Mouse (Mus musculus) adrenal gland, adult 2 months (tissue): Measurements from ENCODE around the gene Stk32b. TPM values are rescaled to one million over a fixed set of nuclear protein-coding genes. Genes with fewer than 3 reads are reported as not detected.

Source experiments
- DNase-seq: peaks from one replicate; pipeline ENCODE4 v3.0.0; 2021
- polyA plus RNA-seq: library from polyadenylated mRNA; depleted of rRNA; stranded (reverse); fragments of >200 nt; gene quantifications from 2 replicates; pipeline ENCODE4 v1.2.3, GENCODE M21; 2012
- total RNA-seq, 2 experiments: library from RNA; stranded (reverse); gene quantifications; 2 replicates each; pipeline ENCODE4 v1.2.3; 2021

The Stk32b gene
- total and polyA plus RNA-seq, 3 experiments: 0.21 to 0.44 (median 0.29) TPM

DNA sequence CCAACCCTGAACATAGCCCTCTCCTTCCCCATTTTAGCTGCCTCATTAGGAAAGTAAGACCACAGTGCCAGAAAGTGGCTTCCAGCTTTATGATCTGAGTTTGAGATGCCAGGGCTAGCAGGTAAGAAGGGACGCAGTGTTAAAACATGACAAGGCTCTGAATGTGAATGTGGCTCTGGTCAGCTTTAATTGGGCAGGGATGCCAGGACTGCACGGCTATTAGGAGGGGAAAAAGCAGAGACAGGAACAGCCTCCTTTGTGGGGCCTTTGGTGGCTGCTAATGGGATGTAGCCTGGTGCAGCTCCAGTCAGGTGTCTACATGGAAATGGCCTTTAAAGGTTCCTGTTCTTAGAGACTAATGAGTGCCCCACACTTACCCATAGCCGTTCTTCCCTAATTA is 52.0 kb downstream of the Stk32b start:
- no peak for DNase-seq

DNA sequence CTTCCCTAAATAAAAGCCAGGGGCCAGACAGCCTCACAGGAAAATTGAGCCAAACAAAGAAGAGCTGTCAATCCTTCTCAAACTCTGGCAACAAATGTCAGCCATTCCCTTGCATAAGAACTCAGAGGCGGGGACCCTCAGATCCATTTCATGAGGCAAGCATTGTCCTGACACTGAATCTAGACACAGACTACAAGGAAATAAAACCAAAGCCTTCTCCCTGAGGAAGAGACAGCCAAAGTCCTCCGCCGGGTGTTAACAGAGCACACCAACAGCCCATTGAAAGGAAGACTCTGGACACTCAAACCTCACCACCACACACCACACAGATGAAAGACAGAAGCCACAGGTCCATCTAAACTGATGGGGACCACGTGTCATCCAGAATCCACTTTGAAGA is 57.8 kb downstream of the Stk32b start:
- no peak for DNase-seq

DNA sequence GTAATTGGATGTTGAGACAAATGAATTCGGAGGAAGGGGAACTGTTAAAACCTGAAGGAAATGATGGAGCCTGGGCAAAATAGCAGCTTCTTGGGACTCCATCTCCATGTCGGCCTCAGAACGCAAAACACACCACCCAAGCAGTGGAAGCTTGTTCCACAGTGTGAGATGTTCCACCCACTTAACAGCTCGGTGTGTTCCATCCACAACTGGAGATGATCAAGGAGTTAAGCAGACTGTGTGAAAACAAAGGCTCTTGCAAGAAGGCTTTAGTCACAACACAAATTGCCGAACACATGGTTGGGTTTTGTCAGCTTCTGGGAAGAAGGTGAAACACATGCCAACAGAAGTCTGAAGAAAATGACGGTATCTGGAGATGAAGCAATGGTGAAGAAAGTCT is 59.2 kb downstream of the Stk32b start:
- no peak for DNase-seq

DNA sequence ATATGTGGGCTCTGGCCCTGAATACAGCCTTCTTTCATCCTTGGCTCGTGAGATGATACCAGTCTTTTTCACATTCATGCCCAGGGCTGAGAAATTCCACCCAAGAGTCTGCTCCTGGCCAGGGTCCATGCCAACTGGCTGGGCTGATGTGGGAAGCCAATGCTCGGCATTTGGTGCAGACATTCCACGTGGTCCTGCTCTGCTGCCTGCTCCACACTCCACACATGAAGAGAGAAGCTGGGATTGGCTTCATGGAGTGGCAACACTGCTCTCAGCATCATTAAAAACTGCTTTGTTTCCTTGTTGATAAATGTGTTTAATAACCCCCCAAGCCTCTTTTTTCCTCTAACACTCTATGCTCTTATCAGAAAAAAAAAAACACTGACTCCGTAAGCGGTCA is 61.8 kb downstream of the Stk32b start:
- DNase-seq: no peak

DNA sequence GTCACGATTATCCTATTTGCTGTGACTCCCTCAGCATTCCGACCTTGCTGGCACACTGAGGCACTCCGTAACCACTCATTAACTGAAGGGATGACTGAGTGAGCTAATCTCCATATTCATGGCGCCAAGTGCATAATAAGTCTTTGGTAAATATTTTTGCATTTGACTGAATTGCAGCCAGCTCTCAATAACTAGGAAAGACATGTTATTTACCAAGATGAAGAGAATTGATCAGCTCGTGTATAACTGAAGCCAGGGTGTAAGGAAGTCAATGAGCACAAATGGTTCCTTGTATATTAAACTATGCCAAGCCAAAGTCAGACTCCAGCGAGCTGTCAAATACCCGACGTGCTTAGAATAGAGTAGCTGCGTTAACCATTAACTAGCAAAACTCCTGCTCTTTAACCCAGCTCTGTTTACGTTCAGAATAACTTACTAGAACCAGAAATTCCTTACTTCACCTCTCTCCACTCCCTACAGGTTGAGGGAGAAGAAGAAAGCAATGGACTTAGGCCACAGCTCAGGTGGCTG is 66.2 kb downstream of the Stk32b start:
- no peak for DNase-seq

DNA sequence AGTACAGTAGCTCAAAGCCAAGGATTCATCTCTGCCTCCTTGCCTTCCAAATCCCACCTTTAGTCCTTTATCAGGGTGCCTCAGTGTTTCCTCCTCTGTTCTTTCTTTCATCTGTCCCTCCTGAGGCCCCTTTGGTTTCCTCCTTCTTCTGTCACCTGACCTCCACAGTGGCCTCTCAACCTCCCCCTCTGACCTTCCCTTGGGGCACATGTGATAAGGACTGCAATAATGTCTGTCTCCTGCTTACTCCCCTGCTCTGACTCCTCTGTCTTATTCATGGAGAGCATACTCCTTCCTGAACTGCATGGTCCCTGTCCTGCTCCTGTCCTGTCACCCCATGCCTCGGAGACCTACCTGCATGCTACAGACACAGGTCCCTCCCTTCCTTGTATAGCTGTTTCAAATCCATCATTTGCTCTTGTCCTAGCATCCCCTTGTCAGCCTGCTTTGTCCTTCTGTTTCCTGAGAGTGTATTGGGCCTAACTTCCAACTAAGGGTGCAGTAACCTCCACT is 66.8 kb downstream of the Stk32b start:
- DNase-seq: no peak

DNA sequence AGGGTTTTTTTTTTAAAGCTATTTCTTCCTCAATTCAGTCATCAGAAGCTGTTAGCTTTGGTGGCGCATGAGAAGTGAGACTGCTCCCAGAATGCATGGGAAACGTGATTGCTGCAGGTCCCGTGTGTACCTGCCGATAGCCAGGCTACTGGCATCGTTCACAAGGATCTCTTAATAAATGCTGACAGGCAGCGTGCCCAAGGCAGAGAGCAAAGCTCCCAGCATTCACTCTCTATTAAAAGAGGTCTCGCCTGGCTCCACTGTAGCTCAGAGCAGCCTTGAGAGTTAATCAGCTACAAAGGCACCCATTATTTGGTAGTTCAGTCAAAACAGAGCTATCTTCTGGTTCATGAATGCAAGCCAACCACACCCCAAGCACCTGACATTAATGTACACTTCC is 72.9 kb downstream of the Stk32b start:
- DNase-seq: no peak

DNA sequence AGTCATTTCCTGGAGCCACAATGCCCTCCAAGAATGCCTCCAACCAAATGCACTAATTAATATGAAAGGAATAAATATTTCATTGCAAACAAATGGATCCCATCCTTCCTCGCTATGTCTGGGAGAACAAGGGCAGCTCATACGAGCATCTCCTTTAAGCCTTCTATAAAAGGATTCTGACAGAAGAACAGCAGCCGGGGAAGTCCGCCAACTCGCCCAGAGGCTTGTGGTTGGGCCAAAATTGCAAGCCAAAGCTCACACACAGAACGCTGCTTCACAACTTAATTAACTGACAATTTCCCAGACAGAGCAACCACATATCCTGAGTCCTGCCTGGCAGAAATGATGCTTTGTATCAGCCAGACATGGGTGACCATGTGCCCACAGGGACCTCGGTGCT is 74.5 kb downstream of the Stk32b start:
- no peak for DNase-seq

DNA sequence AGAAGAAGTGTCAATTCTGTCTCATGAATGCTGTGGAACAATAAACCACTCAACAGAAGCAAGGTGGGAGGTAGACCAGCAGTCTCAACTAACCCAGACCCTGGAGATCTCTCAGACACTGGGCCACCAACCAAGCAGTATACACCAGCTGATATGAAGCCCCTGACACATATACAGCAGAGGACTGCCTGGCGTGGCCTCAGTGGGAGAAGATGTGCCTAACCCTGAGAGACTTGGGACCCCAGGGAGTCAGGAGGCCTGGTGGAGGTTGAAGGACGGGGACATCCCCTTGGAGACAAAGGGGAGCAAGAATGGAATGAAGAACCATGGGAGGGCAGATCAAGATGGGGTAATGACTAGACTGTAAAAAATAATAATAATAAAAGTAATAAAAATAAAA is 82.2 kb downstream of the Stk32b start:
- no peak for DNase-seq

DNA sequence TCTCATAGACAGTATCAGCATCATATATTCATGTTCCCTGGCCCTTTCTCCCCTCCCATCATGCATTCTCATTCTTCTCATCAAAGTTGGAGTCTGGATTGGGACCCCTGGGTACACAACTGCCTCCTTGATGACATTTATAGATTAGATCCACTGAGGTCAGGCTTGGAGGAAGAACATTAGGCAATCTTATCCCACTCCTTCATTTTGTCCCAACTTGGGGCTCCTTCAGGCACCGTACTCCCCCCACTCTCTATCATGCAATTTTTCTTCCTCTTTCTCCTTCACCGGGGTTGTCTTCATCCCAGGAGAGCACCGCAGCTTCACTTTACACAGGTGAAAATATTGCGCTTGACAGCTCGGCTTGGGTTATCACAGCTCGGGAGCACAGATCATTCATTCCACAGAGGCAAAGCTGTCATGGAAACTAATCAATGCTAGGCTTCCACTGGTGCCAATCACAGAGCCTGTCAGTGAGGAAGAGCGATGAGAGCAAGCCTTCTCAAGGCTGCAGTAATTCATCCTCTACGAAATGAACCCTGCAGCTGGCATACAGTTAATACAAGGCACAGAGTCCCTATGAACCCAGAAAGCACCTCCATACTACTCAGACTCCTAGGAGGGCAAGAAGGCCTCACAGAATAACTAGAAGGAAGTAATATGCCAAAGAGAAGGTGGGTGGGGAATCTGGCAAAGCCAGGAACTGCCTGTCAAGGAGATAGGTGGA is 89.4 kb downstream of the Stk32b start:
- no peak for DNase-seq

DNA sequence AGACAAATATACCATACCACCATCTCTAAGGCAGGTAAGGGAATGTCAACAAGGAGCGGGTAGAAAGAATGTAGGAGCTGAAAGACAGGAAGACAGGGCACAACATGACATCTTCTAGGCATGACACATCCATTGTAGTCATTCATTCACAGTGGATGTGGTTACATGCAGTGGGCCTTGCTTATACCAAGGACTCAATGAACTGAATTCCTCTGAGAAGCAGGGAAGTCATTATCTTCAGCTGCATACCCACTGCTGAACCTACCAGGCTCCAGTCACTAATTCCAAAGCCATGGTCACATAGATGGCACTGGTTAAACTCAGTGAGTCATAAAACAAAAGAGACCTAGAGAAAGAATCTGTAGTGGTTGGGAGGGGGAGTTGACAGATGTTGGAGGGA is 105.1 kb downstream of the Stk32b start:
- no peak for DNase-seq

DNA sequence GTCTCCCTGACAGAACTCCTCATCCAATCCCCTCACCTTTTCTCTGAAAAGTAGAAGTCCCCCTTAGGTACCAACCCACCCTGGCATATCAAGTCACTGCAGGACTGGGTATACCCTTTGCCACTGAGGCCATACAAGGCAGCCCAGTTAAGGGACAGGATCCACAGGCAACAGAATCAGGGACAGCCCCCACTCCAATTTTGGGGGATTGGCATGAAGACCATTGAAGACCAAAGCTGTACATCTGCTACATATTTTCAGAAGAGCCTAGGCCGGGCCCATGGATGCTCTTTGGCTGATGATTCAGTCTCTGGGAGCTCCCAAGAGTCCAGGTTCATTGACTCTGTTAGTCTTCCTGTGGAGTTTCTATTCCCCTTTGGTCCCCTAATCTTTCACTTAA is 117.4 kb downstream of the Stk32b start:
- DNase-seq: no peak

DNA sequence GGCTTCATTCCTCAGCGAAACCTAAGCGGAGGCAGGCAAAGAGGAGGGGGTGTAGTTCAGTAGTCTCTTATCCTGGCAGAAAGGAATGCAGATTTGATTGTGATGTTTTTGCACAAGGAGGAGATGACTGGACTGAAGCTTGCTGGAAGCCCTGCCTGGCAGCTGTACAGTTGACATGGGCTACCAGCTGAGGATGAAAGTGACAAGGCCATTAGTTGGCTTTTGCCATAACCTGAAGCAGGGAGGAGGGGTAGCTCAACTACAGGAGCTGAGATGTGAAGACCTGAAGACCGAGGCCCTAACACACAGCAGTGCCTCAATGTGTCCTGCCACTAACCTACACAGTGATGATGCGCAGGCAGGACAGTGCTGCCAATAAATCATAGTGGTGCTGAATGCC is 118.7 kb downstream of the Stk32b start:
- DNase-seq: no peak

DNA sequence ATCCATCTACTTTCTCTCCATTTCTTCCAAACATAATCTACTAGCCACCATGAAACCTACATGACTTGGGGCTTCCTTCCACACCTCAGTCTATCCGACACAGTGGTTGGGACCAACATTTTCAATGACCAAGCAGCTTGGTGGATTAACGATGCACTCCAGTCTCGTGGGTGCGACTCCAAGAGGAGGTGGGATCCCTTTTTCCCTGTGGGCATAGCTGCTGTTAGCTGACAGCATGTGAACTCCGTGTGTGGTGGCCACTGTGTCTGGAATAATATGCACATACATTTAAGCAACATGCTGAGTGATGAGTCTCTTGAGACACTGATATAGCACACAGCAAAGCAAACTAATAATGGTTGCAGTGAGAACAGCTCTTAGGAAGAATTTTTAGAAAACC is 124.6 kb downstream of the Stk32b start:
- no peak for DNase-seq

DNA sequence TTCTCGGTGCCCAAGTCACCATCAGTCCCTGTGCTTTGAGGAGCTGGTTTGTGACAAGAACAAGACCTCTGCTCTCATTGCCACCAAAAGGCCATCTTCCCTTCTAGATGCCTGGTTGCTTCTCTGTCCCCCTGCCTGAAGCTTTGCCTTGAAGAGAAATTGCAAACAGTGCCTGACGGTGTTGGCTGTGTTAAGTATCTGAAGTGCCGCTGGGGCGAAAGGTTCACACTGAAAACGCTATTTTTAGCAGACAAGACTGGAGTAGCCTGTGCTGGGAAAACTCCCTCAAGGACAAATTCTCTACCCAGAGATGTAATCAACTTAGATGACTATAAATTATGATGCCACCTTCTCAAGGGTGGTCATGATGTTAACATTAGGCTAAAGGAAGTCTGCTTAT is 129.1 kb downstream of the Stk32b start:
- DNase-seq: no peak

DNA sequence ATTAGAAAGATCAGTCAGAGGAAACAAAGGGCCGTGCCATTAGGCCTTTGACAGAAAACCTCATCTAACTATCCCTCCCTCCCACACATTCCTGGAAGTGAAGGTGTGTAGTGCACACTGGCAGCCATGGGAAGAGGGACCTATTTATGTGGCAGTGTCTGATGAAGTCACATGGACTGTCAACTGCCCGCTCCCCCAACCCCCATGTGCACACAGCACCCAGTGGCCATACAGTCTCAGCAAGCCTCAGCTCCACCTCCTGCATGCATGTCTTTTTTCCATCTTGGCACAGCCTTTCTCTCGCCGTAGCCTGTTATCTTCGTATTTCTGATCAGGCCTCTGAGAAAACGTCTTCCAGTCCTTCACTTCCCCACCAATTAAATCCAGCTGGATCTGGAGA is 130.9 kb downstream of the Stk32b start:
- no peak for DNase-seq

DNA sequence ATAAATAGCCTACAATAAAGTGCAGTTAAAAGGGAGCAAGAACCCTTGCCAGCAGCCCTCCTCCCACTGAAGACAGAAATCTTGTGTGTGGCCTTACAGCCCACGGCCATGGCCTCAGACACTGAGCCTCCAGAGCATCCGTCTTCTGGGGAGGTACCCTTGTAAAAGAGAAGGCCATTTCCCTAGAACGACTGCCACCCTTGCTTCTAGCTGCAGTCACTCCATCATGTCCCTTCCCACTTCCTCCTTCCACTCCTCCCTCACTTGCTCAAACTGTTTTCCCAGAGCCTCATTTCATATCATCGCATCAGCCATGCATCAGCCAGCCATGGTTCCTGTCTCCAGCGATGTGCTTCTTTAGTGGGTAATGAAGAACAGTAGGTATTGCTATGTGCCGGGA is 141.5 kb downstream of the Stk32b start:
- no peak for DNase-seq

DNA sequence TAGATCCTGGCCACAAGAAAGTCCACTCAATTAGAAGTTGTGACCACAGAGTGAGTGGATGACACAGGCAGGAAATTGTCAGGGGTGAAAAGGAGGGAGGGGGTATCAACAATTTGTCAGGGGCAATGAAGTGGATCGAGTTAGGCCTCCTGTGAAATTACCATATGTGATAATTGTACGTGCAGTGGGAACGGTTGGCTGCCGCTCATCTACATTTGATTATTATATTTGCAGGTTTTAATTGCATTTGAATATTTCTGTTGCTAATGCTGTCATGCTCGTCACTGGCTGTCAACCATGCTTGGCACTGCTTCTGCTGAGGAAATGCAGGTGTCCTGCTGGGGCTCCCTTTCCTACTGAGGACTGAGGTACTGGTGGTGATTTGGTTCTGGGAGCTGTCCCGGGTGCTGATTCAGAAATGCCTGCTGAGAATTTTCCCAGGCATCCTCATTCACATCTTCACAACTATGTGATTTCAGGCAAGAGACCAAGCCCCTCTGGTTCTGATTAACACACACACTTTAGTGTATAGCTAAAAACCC is 159.6 kb downstream of the Stk32b start:
- no peak for DNase-seq

DNA sequence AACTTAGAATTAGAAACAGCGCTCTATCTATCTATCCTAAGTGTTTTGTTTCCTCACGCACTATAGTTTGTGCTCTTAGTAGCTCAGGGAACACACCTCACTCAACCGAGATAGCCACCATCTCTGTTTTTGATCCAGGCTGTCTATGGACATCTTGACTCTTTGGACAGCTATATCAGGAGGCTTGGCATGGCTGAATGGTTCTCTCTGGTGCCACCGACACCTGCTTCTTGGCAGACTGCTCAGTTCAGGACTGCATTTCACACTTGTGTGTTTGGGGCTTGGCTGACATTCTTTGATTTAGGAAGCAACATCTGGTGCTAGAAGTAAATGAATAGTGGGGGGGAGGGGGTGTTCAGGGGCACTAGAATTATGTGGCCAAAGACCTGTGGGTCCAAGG is 162.7 kb downstream of the Stk32b start:
- DNase-seq: no peak

DNA sequence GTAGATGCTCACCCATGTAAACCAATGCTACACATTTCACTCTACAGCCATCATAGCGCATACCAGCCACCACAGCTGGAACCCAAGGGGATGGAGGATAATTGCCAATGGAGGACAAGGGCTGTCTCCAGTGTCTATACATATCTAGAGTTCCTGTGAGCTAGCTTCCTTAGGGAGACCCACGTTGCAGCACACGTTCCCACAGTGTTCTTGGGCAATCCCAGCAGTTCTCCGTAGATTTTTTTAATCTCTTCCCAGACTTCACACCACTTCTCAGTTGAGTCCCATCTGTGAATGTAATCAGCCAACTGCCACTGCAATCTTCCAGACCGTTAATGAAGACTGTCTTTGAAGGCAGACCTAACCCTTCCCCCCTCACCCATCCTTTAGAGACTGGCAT is 165.3 kb downstream of the Stk32b start:
- DNase-seq: no peak

DNA sequence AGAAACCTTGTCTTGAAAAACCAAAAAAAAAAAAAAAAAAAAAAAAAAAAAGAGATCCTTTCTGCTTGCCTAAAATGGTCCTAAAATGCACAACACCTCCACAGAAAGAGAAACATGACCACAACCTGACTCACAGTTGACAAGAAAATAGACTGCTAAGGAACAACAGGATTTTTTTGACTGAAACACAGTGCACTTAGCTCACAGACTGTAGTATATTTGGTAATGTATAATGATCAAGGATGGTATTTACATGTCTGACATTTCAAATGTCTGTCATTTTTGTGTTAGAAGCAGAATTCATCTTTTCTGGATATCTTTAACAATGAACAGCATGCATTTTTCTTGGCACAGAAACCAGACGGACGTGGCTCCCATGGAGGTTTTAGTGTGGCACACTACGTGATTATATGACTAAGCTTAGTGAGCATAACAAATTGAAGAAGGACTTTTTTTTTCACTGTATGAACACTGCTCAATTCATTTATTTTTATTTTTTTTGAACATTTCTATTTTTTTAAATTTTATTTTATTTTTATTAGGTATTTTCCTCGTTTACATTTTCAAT is 181.2 kb downstream of the Stk32b start:
- DNase-seq: no peak

DNA sequence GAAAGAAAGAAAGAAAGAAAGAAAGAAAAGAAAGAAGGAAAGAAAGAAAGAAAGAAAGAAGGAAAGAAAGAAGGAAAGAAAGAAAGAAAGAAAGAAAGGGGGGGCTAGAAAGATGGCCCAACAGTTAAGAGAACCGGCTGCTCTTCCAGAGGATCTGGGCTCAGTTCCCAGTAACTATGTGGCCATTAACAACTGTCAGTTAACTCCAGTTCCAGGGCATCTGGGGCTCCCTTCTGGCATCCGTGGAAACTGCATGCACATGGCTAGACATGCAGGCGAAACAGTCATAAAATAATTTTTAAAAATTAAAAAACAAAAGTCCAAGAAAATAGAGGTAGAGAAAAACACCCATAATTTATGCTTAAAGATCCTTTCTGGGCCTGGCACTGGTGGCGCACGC is 181.7 kb downstream of the Stk32b start:
- no peak for DNase-seq

DNA sequence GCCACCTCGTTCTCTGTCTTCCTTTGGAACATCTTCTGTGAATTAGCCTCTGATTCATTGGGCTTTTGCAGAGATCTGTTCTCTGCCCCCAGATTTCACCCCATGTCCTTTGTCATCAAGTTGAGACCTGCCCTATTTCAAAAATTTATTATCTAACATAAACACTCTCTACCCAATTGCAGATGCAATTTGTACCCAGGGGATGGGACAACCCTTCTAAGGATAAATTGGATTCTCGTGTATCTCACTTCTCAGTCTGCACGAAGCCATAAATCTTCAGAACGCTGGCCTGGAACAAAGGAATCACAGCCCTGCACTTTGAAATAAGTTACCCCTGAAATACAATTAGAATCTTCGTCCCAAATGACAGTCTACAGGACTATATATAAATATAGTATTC is 191.6 kb downstream of the Stk32b start:
- DNase-seq: no peak

DNA sequence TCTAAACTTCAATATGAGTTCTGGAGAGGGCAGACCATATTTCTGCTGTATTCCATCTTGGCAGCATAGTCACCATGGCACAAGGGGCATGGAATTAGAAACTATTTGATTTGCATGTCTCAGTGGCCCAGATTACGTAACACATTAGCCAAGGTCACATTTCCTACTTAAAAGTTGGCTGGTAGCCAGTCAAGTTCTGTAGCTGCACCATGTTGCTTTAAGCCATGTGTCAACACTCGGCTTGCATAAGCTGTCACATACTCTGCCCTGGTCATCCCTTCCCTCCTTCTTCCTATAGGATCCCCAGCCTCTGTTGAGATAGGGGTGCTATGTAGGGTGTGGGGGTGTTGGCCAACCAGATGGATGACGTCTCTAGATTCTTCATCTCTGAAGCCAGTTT is 196.5 kb downstream of the Stk32b start:
- peak; percentile 6 for DNase-seq
